Mouse (Mus musculus) CH12.LX (cell line): ENCODE results near the gene Tctn3. TPM values are rescaled to one million over a fixed set of nuclear protein-coding genes. Genes with fewer than 3 reads are reported as not detected.

Experiments
- DNase-seq: peaks from one replicate; pipeline ENCODE4 v3.0.0-alpha.2; 2013; ENCODE audit errors: extremely low read depth
- H3K27ac ChIP-seq: 2 replicates; pipeline ENCODE4 v1.5.1; 2012; ENCODE audit warnings: low read depth, mild to moderate bottlenecking, control low read depth, moderate library complexity; ENCODE audit not compliant: insufficient read depth
- H3K27me3 ChIP-seq: replicated peaks from 2 replicates; pipeline ENCODE3; 2012; ENCODE audit warnings: inconsistent platforms
- H3K36me3 ChIP-seq, 2 experiments: replicated peaks in 1 of 2; 2 replicates each; pipeline versions ENCODE3 to v1.6.1; 2012; ENCODE audit warnings: inconsistent platforms in 1 of 2, low read length in 1 of 2, mild to moderate bottlenecking in 1 of 2, mixed read lengths in 1 of 2, moderate library complexity in 1 of 2; ENCODE audit not compliant: control insufficient read depth in 1 of 2, insufficient read depth in 1 of 2
- H3K4me1 ChIP-seq, 2 experiments: 2 replicates each; pipeline ENCODE4 v1.6.1; 2012; ENCODE audit warnings: inconsistent platforms in 1 of 2, moderate library complexity in 1 of 2; ENCODE audit not compliant: insufficient read depth in 2 of 2, control insufficient read depth in 1 of 2
- H3K4me2 ChIP-seq: 2 replicates; pipeline ENCODE4 v1.6.1; 2012; ENCODE audit warnings: low read depth, mild to moderate bottlenecking, control low read depth; ENCODE audit not compliant: poor library complexity, insufficient read depth, severe bottlenecking
- H3K4me3 ChIP-seq, 3 experiments: fragments of 150-350 bp in 1 of 3; sonication (generic) in 1 of 3; replicated peaks in 1 of 3; 2 replicates each; pipeline versions ENCODE3 to v1.5.1; 2011 to 2012; ENCODE audit warnings: low read depth in 2 of 3, low read length in 2 of 3, mild to moderate bottlenecking in 2 of 3, moderate library complexity in 2 of 3, control low read depth in 1 of 3, improper control_type of control experiment in 1 of 3, inconsistent platforms in 1 of 3, mixed read lengths in 1 of 3; ENCODE audit not compliant: poor library complexity in 1 of 3
- H3K79me2 ChIP-seq: replicated peaks from 2 replicates; pipeline ENCODE4 v1.6.1; 2012; ENCODE audit warnings: mild to moderate bottlenecking, moderate library complexity; ENCODE audit not compliant: control insufficient read depth, poor library complexity, insufficient read depth, severe bottlenecking; ENCODE audit errors: extremely low read depth
- H3K9ac ChIP-seq: 2 replicates; pipeline ENCODE4 v1.6.1; 2012; ENCODE audit warnings: low read depth, mild to moderate bottlenecking, control low read depth, moderate library complexity; ENCODE audit not compliant: insufficient read depth
- H3K9me3 ChIP-seq: replicated peaks from 2 replicates; pipeline ENCODE3; 2012; ENCODE audit warnings: low read length, inconsistent platforms, mixed read lengths
- BHLHE40 ChIP-seq: IDR thresholded peaks from 2 replicates; pipeline ENCODE4 v1.6.1; 2011; ENCODE audit warnings: mild to moderate bottlenecking, low read depth, low read length, improper control_type of control experiment
- ETS1 ChIP-seq: conservative IDR thresholded peaks from 2 replicates; pipeline ENCODE4 v1.6.1; 2012; ENCODE audit warnings: low read depth, mild to moderate bottlenecking, inconsistent platforms, low read length, improper control_type of control experiment, moderate library complexity
- IRF4 ChIP-seq: IDR thresholded peaks from 2 replicates; pipeline ENCODE4 v1.6.1; 2014; ENCODE audit warnings: low read depth, mild to moderate bottlenecking, inconsistent platforms, low read length, improper control_type of control experiment
- JUND ChIP-seq: conservative IDR thresholded peaks from 2 replicates; pipeline ENCODE4 v1.6.1; 2011; ENCODE audit warnings: low read depth, low read length, improper control_type of control experiment
- KAT2A ChIP-seq: IDR thresholded peaks from 2 replicates; pipeline ENCODE4 v1.6.1; 2012; ENCODE audit warnings: low read length, improper control_type of control experiment, inconsistent platforms; ENCODE audit not compliant: insufficient replicate concordance
- MAX ChIP-seq: IDR thresholded peaks from 2 replicates; pipeline ENCODE4 v1.6.1; 2011; ENCODE audit warnings: low read length, improper control_type of control experiment
- MEF2A ChIP-seq: IDR thresholded peaks from 2 replicates; pipeline ENCODE4 v1.6.1; 2014; ENCODE audit warnings: low read depth, mild to moderate bottlenecking, inconsistent platforms, low read length, improper control_type of control experiment, borderline replicate concordance
- MXI1 ChIP-seq: IDR thresholded peaks from 2 replicates; pipeline ENCODE4 v1.6.1; 2011; ENCODE audit warnings: mild to moderate bottlenecking, low read depth, low read length, improper control_type of control experiment
- POLR2AphosphoS2 ChIP-seq: IDR thresholded peaks from 2 replicates; pipeline ENCODE4 v1.6.1; 2011; ENCODE audit warnings: low read depth, low read length, improper control_type of control experiment
- SIN3A ChIP-seq: IDR thresholded peaks from 2 replicates; pipeline ENCODE4 v1.6.1; 2012; ENCODE audit warnings: low read length, improper control_type of control experiment, inconsistent platforms
- USF2 ChIP-seq: conservative IDR thresholded peaks from 2 replicates; pipeline ENCODE4 v1.6.1; 2011; ENCODE audit warnings: low read depth, low read length, improper control_type of control experiment
- ZKSCAN1 ChIP-seq: IDR thresholded peaks from 2 replicates; pipeline ENCODE4 v1.6.1; 2012; ENCODE audit warnings: low read depth, inconsistent platforms, low read length, improper control_type of control experiment, borderline replicate concordance
- dilution Hi-C: fragments of 300-500 bp; cut with MboI; formaldehyde crosslinking; loops from 2 replicates; pipeline ENCODE4 v1.14.3; 2020; ENCODE audit warnings: low sequenced_read_pairs; ENCODE audit not compliant: extremely low pct_unique_long_range_greater_than_20kb, extremely low pct_ligation_motif_present
- in situ Hi-C: fragments of 300-500 bp; cut with MboI; formaldehyde crosslinking; loops from 3 replicates; pipeline ENCODE4 v1.14.3; 2019; ENCODE audit warnings: low sequenced_read_pairs, low pct_ligation_motif_present, low pct_unique_long_range_greater_than_20kb, mixed read lengths
- polyA plus RNA-seq: library from polyadenylated mRNA; unstranded; fragments of >175 nt; gene quantifications from 2 replicates; pipeline ENCODE4 v1.2.1, GENCODE M21; 2012; ENCODE audit warnings: low read depth; ENCODE audit not compliant: insufficient read length
- total RNA-seq, 2 experiments: library from RNA; depleted of rRNA; stranded (reverse); fragments of 300-350 nt in 1 of 2; fragments of >200 nt in 1 of 2; gene quantifications; 2 replicates each; pipeline ENCODE4 v1.2.3; 2012 to 2014

The Tctn3 gene
- total and polyA plus RNA-seq, 3 experiments: 6.4 to 10.6 (median 9.9) TPM

DNA sequence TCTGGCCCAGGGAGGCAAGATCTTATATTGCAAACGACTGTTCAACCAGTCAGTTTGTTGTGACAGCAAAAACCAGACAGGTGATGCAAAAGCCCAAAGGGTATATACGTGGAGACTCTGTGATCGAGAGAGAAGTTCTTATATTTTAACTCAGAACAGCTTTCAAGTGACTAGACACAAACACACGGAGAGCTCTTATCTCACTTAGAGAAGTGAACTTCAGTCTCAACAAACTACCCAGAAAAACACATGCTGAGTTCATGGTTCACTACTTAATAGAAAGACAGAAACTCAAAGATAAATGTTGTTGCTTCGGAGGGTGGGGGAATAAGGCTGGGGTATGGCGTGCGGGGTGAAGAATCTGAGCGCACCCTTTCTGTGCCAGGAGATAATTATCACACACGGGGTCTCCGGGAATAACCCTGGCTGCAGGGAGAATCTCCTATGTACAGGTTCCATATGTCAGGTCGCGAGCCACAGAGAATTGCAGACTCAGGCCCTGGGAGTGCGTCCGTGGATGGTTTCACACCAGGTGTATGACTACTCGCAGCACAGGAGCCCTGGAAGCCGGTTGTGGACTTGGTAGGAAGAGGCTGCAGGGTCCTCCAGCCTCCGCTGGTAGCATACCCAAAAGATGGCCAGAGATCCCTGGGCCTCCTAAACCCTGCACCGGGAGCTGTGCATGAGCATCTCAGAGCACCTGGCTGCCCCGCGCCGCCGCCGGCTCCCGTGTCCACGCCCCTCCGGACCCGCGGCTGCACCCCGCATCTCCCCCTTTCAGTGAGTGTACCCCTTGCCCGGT, 24.3 kb downstream of the Tctn3 start:
- no peaks in the 10 kb centered on the region for H3K27me3 ChIP-seq
- peak; percentile 7 for DNase-seq
- in situ Hi-C loops: no loop called here
- H3K79me2 ChIP-seq: peaks cover 39% of the 10 kb centered on the region
- peak overlapping the region; percentile 80 for H3K4me2 ChIP-seq
- H3K9ac ChIP-seq: peak overlapping the region; percentile 95
- no peak for TF ChIP-seq POLR2AphosphoS2
- TF ChIP-seq ETS1: no peak
- 0 out of 2 replicates have a peak, but pooled peaks have one; percentile 80 for TF ChIP-seq MAX
- peak; percentile 78 for TF ChIP-seq SIN3A
- H3K9me3 ChIP-seq: no peaks in the 10 kb centered on the region
- H3K27ac ChIP-seq: peak overlapping the region; percentile 70
- dilution Hi-C loops: no loop called here
- peak overlapping the region; percentile 95 to 99 (median 96) for H3K4me3 ChIP-seq
- peaks cover 7 to 39% of the 10 kb centered on the region in 2 experiments; a peak in 3 of 4 replicates for H3K4me1 ChIP-seq
- peaks cover 32 to 58% of the 10 kb centered on the region in 2 experiments for H3K36me3 ChIP-seq

DNA sequence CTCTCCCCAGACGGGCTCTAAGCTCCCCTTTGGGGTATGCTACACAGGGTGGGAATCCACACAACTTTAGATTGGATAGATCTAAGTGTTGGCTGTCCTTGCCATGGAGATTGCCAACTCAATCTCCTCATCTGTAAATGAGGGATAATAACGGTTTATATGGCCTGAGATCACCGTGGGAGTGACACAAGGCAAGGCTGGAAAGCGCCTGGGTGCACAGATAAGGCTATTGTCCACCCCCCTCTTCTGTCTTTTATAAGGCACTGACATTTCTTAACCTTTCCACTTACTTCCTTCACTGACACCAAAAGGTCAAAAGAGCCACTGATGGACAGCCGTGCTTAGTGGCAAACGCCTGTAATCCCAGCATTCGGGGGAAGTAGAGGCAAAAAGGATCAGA, 25.1 kb downstream of the Tctn3 start:
- DNase-seq: no peak
- TF ChIP-seq USF2 (no peak), MEF2A (no peak), ZKSCAN1 (no peak)
- TF ChIP-seq, all 38 proteins: peak for 0
- Histone ChIP-seq H3K9me3 (no peaks in the 10 kb centered on the region), H3K27ac (no peak overlapping the region), H3K4me3 (peak overlapping the region; percentile 95 to 99 (median 96)), H3K79me2 (peaks cover 40% of the 10 kb centered on the region), H3K36me3 (peaks cover 40 to 65% of the 10 kb centered on the region in 2 experiments), H3K4me2 (peak overlapping the region; percentile 80), H3K9ac (peak overlapping the region; percentile 95), H3K27me3 (no peaks in the 10 kb centered on the region), H3K4me1 (peaks cover 7 to 39% of the 10 kb centered on the region in 2 experiments; a peak in 3 of 4 replicates)
- in situ Hi-C loops: no loop called here
- dilution Hi-C loops: no loop called here

DNA sequence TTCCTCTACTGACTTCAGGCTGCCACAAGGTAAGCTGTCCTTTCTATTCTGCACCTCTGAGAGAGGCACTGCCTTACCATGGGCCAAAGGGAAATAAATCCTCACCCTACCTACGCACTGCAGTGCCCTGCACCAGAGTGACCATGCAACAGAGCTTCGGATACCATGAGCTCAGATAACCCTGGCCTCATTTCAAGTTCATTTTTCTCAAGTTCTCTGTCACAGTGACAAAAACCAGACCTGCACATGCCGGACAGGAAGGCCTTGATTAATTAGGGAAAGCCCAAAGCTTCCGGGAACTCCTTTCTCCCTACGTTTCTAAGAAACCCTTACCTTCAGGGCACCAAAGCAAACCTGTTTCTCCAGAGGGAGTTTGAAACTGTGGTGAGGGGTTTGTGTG, 30.4 kb downstream of the Tctn3 start:
- H3K4me2 ChIP-seq: no peak overlapping the region
- H3K79me2 ChIP-seq: peaks cover 32% of the 10 kb centered on the region
- H3K27ac ChIP-seq: no peak overlapping the region
- no peak overlapping the region for H3K9ac ChIP-seq
- DNase-seq: no peak
- in situ Hi-C loops (no loop called here), dilution Hi-C loops (no loop called here)
- no peaks in the 10 kb centered on the region for H3K9me3 ChIP-seq
- H3K27me3 ChIP-seq: no peaks in the 10 kb centered on the region
- H3K4me1 ChIP-seq: peaks cover 6 to 25% of the 10 kb centered on the region in 2 experiments; a peak in 3 of 4 replicates
- TF ChIP-seq MXI1: no peak
- no peak for TF ChIP-seq BHLHE40
- TF ChIP-seq IRF4: no peak
- TF ChIP-seq KAT2A: no peak
- no peak for TF ChIP-seq MEF2A
- TF ChIP-seq MAX: no peak
- TF ChIP-seq JUND: no peak
- TF ChIP-seq, all 38 proteins: peak for 0
- Histone ChIP-seq H3K4me3 (no peak overlapping the region), H3K36me3 (peaks cover 81 to 98% of the 10 kb centered on the region in 2 experiments)
